Mouse (Mus musculus): ENCODE measurements around the gene Ssbp4.
"Not testable (repeated sequence)": the region's sequence is repeated elsewhere in the genome, so short reads cannot be mapped to it uniquely, and the experiment has no call there.

- not testable (repeated sequence) for TF ChIP-seq CTCF (IDR thresholded peaks at IDR 0.05; ENCODE audit: extremely low read depth, insufficient read length, insufficient replicate concordance, low read depth, low read length); POLR2A (IDR thresholded peaks at IDR 0.05; ENCODE audit: low read depth, low read length)
Observed at GRCm38 (mm10) chr8:70587955-70588354, 20.7 kb downstream of the Ssbp4 start.
